Mouse (Mus musculus) gastrocnemius, postnatal 36 days (tissue): ENCODE results near the gene Prkar1b. TPM values are rescaled to one million over a fixed set of nuclear protein-coding genes. Genes with fewer than 3 reads are reported as not detected.

Experiments used
- DNase-seq, 2 experiments: peaks; one replicate each; pipeline ENCODE4 v3.0.0; 2022
- intact Hi-C: fragments of 180-260 bp; cut with DNase I; formaldehyde crosslinking; loops from one replicate; pipeline ENCODE4 v1.15.1; 2025
- total RNA-seq, 2 experiments: library from RNA; stranded (reverse); gene quantifications; 2 replicates each; pipeline ENCODE4 v1.2.3; 2021

Gene Prkar1b
- total RNA-seq, 2 experiments from 2014 or later = 1.2 to 1.5 TPM

GRCm38 (mm10) chr5:139114876-139115275 lies 34.9 kb downstream of the Prkar1b start:
- intact Hi-C loops = loop anchor here (2.0 kb wide), 1 partner anchor 22 kb away; no protein-coding TSS in a partner anchor
- no peak for DNase-seq

- intact Hi-C loops = no loop called here
- DNase-seq = no peak
Observed at GRCm38 (mm10) chr5:139112418-139112817, 37.4 kb downstream of the Prkar1b start.

GRCm38 (mm10) chr5:139111991-139112390 lies 37.8 kb downstream of the Prkar1b start:
- intact Hi-C loops = no loop called here
- DNase-seq = no peak

- no peak for DNase-seq
- intact Hi-C loops = no loop called here
Observed at GRCm38 (mm10) chr5:139110140-139110855, 39.5 kb downstream of the Prkar1b start.

GRCm38 (mm10) chr5:139107815-139108214 lies 42.0 kb downstream of the Prkar1b start:
- intact Hi-C loops = no loop called here
- DNase-seq = no peak

GRCm38 (mm10) chr5:139101783-139102182 lies 48.0 kb downstream of the Prkar1b start:
- intact Hi-C loops = no loop called here
- no peak for DNase-seq

GRCm38 (mm10) chr5:139098991-139099972 lies 50.5 kb downstream of the Prkar1b start:
- intact Hi-C loops = no loop called here
- DNase-seq = no peak

- intact Hi-C loops = no loop called here
- no peak for DNase-seq
Observed at GRCm38 (mm10) chr5:139095297-139096110, 54.3 kb downstream of the Prkar1b start.

GRCm38 (mm10) chr5:139093534-139093933 lies 56.3 kb downstream of the Prkar1b start:
- DNase-seq = no peak
- intact Hi-C loops = loop anchor here (2.0 kb wide), 1 partner anchor 21 kb away; no protein-coding TSS in a partner anchor

GRCm38 (mm10) chr5:139091713-139092112 lies 58.1 kb downstream of the Prkar1b start:
- DNase-seq = no peak
- intact Hi-C loops = loop anchor here (2.0 kb wide), 1 partner anchor 23 kb away; no protein-coding TSS in a partner anchor

GRCm38 (mm10) chr5:139090162-139090561 lies 59.6 kb downstream of the Prkar1b start:
- intact Hi-C loops = no loop called here
- no peak for DNase-seq

GRCm38 (mm10) chr5:139088173-139088572 lies 61.6 kb downstream of the Prkar1b start:
- intact Hi-C loops = loop anchor here (5.0 kb wide), 2 partner anchors 76 to 89 kb away; no protein-coding TSS in a partner anchor

GRCm38 (mm10) chr5:139084831-139085519 lies 64.8 kb downstream of the Prkar1b start:
- DNase-seq = peak in 1 of 2 experiments; percentile 51
- intact Hi-C loops = loop anchor here (2.0 to 5.0 kb wide), 3 partner anchors 73 to 236 kb away; no protein-coding TSS in a partner anchor

More at GRCm38 (mm10) chr5:139088173-139088572, 61.6 kb downstream of the Prkar1b start:
- DNase-seq = no peak

- no peak for DNase-seq
- intact Hi-C loops = loop anchor here (2.0 kb wide), 1 partner anchor 236 kb away; no protein-coding TSS in a partner anchor
Observed at GRCm38 (mm10) chr5:139084302-139084701, 65.5 kb downstream of the Prkar1b start.

GRCm38 (mm10) chr5:139083841-139084240 lies 66.0 kb downstream of the Prkar1b start:
- intact Hi-C loops = loop anchor here (2.0 kb wide), 1 partner anchor 235 kb away; no protein-coding TSS in a partner anchor
- DNase-seq = no peak

GRCm38 (mm10) chr5:139081370-139081769 lies 68.4 kb downstream of the Prkar1b start:
- intact Hi-C loops = no loop called here
- DNase-seq = no peak

GRCm38 (mm10) chr5:139078156-139078462 lies 71.7 kb downstream of the Prkar1b start:
- intact Hi-C loops = loop anchor here (5.0 kb wide), 1 partner anchor 81 kb away; the partner anchor contains the start of gene Pdgfa
- no peak for DNase-seq

GRCm38 (mm10) chr5:139077311-139078155 lies 72.3 kb downstream of the Prkar1b start:
- intact Hi-C loops = loop anchor here (5.0 kb wide), 1 partner anchor 80 kb away; the partner anchor contains the start of gene Pdgfa
- no peak for DNase-seq
